Mouse (Mus musculus) splenic B cell, adult 2 months (primary cell): ENCODE results near the gene Btg2.

Experiments used
- DNase-seq: peaks from one replicate; pipeline ENCODE4 v3.0.0-alpha.2; 2011; ENCODE audit warnings: low read depth, low spot score
- H3K27me3 ChIP-seq: 2 replicates; pipeline ENCODE4 v1.6.1; 2012; ENCODE audit warnings: mild to moderate bottlenecking, low read length, moderate library complexity, mixed read lengths; ENCODE audit not compliant: control insufficient read depth, poor library complexity, insufficient read depth, severe bottlenecking
- H3K36me3 ChIP-seq: 2 replicates; pipeline ENCODE4 v1.6.1; 2012; ENCODE audit warnings: mild to moderate bottlenecking, low read length, moderate library complexity, mixed read lengths; ENCODE audit not compliant: control insufficient read depth, poor library complexity, insufficient read depth, severe bottlenecking

Btg2 gene

GRCm38 (mm10) chr1:134103861-134104260 lies 24.9 kb upstream of the Btg2 start:
- Histone ChIP-seq H3K36me3 (no peaks in the 10 kb centered on the region), H3K27me3 (no peaks in the 10 kb centered on the region)
- no peak for DNase-seq

GRCm38 (mm10) chr1:134101593-134101992 lies 22.7 kb upstream of the Btg2 start:
- Histone ChIP-seq H3K27me3 (no peaks in the 10 kb centered on the region), H3K36me3 (no peaks in the 10 kb centered on the region)
- DNase-seq: no peak

GRCm38 (mm10) chr1:134100928-134101327 lies 22.0 kb upstream of the Btg2 start:
- H3K36me3 ChIP-seq: no peaks in the 10 kb centered on the region
- DNase-seq: no peak
- H3K27me3 ChIP-seq: no peaks in the 10 kb centered on the region

GRCm38 (mm10) chr1:134100401-134100800 lies 21.5 kb upstream of the Btg2 start:
- Histone ChIP-seq H3K36me3 (no peaks in the 10 kb centered on the region), H3K27me3 (no peaks in the 10 kb centered on the region)
- no peak for DNase-seq

- no peak for DNase-seq
- Histone ChIP-seq H3K27me3 (no peaks in the 10 kb centered on the region), H3K36me3 (no peaks in the 10 kb centered on the region)
Observed at GRCm38 (mm10) chr1:134099516-134100235, 20.8 kb upstream of the Btg2 start.

GRCm38 (mm10) chr1:134098726-134099515 lies 20.0 kb upstream of the Btg2 start:
- Histone ChIP-seq H3K27me3 (no peaks in the 10 kb centered on the region), H3K36me3 (no peaks in the 10 kb centered on the region)
- DNase-seq: peak; percentile 88

- no peaks in the 10 kb centered on the region for H3K36me3 ChIP-seq
- no peaks in the 10 kb centered on the region for H3K27me3 ChIP-seq
- DNase-seq: no peak
Observed at GRCm38 (mm10) chr1:134097956-134098725, 19.2 kb upstream of the Btg2 start.

GRCm38 (mm10) chr1:134097080-134097855 lies 18.3 kb upstream of the Btg2 start:
- no peaks in the 10 kb centered on the region for H3K27me3 ChIP-seq
- no peaks in the 10 kb centered on the region for H3K36me3 ChIP-seq
- no peak for DNase-seq

GRCm38 (mm10) chr1:134096264-134096934 lies 17.5 kb upstream of the Btg2 start:
- DNase-seq: no peak
- H3K27me3 ChIP-seq: no peaks in the 10 kb centered on the region
- H3K36me3 ChIP-seq: no peaks in the 10 kb centered on the region

GRCm38 (mm10) chr1:134095721-134096120 lies 16.8 kb upstream of the Btg2 start:
- no peaks in the 10 kb centered on the region for H3K27me3 ChIP-seq
- no peaks in the 10 kb centered on the region for H3K36me3 ChIP-seq
- DNase-seq: no peak

GRCm38 (mm10) chr1:134095033-134095612 lies 16.2 kb upstream of the Btg2 start:
- peak; percentile 56 for DNase-seq
- H3K27me3 ChIP-seq: no peaks in the 10 kb centered on the region
- H3K36me3 ChIP-seq: no peaks in the 10 kb centered on the region

- peak; percentile 88 for DNase-seq
- Histone ChIP-seq H3K36me3 (no peaks in the 10 kb centered on the region), H3K27me3 (no peaks in the 10 kb centered on the region)
Observed at GRCm38 (mm10) chr1:134093771-134094526, 15.0 kb upstream of the Btg2 start.
